Mouse (Mus musculus) lung, embryonic 14.5 days (tissue): ENCODE measurements at regions not wholly inside any gene's neighbourhood (a gene's known extent, or its start where the extent isn't known, plus 50 kb on each side); places are given as distances from the start of the nearest gene placed in this dataset.

Experiments used
- ATAC-seq: fragments of 200-750 bp; cut with Nextera tagmentation; 2 replicates; pipeline ENCODE4 v1.8.0; 2017; ENCODE audit warnings: mild to moderate bottlenecking, moderate TSS enrichment, moderate library complexity; ENCODE audit not compliant: insufficient read depth
- DNase-seq: peaks from one replicate; pipeline ENCODE4 v3.0.0-alpha.2; 2015
- H3K27ac ChIP-seq: fragments of 300-500 bp; sonication (generic); 2 replicates; pipeline ENCODE4 v1.5.1; 2014; ENCODE audit warnings: low read depth, mild to moderate bottlenecking, moderate library complexity
- H3K27me3 ChIP-seq: fragments of 300-500 bp; sonication (generic); 2 replicates; pipeline ENCODE4 v1.6.1; 2014; ENCODE audit warnings: low read length, control low read depth; ENCODE audit not compliant: insufficient read depth
- H3K36me3 ChIP-seq: fragments of 300-500 bp; sonication (generic); 2 replicates; pipeline ENCODE4 v1.6.1; 2014; ENCODE audit warnings: control low read depth; ENCODE audit not compliant: insufficient read depth
- H3K4me1 ChIP-seq: fragments of 300-500 bp; sonication (generic); 2 replicates; pipeline ENCODE4 v1.6.1; 2014; ENCODE audit warnings: antibody characterized with exemption, control low read depth; ENCODE audit not compliant: insufficient read depth
- H3K4me2 ChIP-seq: fragments of 300-500 bp; sonication (generic); 2 replicates; pipeline ENCODE4 v1.6.1; 2014; ENCODE audit warnings: mild to moderate bottlenecking
- H3K4me3 ChIP-seq: fragments of 300-500 bp; sonication (generic); 2 replicates; pipeline ENCODE4 v1.5.1; 2014; ENCODE audit warnings: low read depth, low read length
- H3K9ac ChIP-seq: fragments of 300-500 bp; sonication (generic); 2 replicates; pipeline ENCODE4 v1.6.1; 2014
- H3K9me3 ChIP-seq: fragments of 300-500 bp; sonication (generic); 2 replicates; pipeline ENCODE4 v1.6.1; 2016; ENCODE audit warnings: low read depth, low read length, control low read depth
- CTCF ChIP-seq: IDR thresholded peaks from 2 replicates; pipeline ENCODE4 v1.5.1; 2016; ENCODE audit warnings: antibody characterized with exemption, low read depth
- WGBS: fragments of 180-500 bp; shearing (Covaris S2); extraction: QIAGEN DNeasy Blood & Tissue Kit; methylation state at CpG from one replicate; pipeline ENCODE4 v1.1.7; 2014; 5-methylcytosine and 5-hydroxymethylcytosine counted together

- Histone ChIP-seq H3K4me2 (peak overlapping the region; percentile 31), H3K27me3 (peaks cover 43% of the 10 kb centered on the region), H3K36me3 (no peaks in the 10 kb centered on the region), H3K27ac (peak overlapping the region; percentile 32; the same call in 1 of the 2 replicates), H3K4me3 (no peak overlapping the region), H3K9me3 (no peaks in the 10 kb centered on the region), H3K4me1 (peaks cover 31% of the 10 kb centered on the region; the same call in 1 of the 2 replicates), H3K9ac (no peak overlapping the region)
- DNase-seq (peak; percentile 83), ATAC-seq (peak; percentile 13; the same call in 1 of the 2 replicates)
- TF ChIP-seq CTCF, result no peak
- WGBS, result 58% methylated on average over 12 of the region's 12 CpGs
Measured at GRCm38 (mm10) chr8:26811533-26812236, 165.4 kb upstream of the Zfp703 start.

- peaks cover 19% of the 10 kb centered on the region; the same call in 1 of the 2 replicates for H3K4me1 ChIP-seq
- no peak overlapping the region for H3K9ac ChIP-seq
- H3K4me3 ChIP-seq, result no peak overlapping the region
- H3K9me3 ChIP-seq, result no peaks in the 10 kb centered on the region
- WGBS, result 57% methylated on average over 9 of the region's 9 CpGs
- DNase-seq, result no peak
- no peak overlapping the region for H3K4me2 ChIP-seq
- no peaks in the 10 kb centered on the region for H3K36me3 ChIP-seq
- no peak for TF ChIP-seq CTCF
- no peak for ATAC-seq
- peaks cover 29% of the 10 kb centered on the region; the same call in 1 of the 2 replicates for H3K27me3 ChIP-seq
- no peak overlapping the region for H3K27ac ChIP-seq
Measured at GRCm38 (mm10) chr8:26813198-26813815, 163.8 kb upstream of the Zfp703 start.

- no peak overlapping the region for H3K9ac ChIP-seq
- H3K4me1 ChIP-seq, result peaks cover 14% of the 10 kb centered on the region; the same call in 1 of the 2 replicates
- WGBS, result 74% methylated on average over 15 of the region's 15 CpGs
- no peak overlapping the region for H3K4me2 ChIP-seq
- no peak for DNase-seq
- no peak overlapping the region for H3K27ac ChIP-seq
- no peaks in the 10 kb centered on the region for H3K9me3 ChIP-seq
- TF ChIP-seq CTCF, result no peak
- H3K36me3 ChIP-seq, result no peaks in the 10 kb centered on the region
- no peak overlapping the region for H3K4me3 ChIP-seq
- H3K27me3 ChIP-seq, result peaks cover 21% of the 10 kb centered on the region; the same call in 1 of the 2 replicates
- no peak for ATAC-seq
Measured at GRCm38 (mm10) chr8:26815020-26815584, 162.0 kb upstream of the Zfp703 start.

- ATAC-seq (no peak), DNase-seq (no peak)
- H3K27ac ChIP-seq, result no peak overlapping the region
- no peak overlapping the region for H3K4me3 ChIP-seq
- no peak overlapping the region for H3K4me2 ChIP-seq
- H3K9me3 ChIP-seq, result no peaks in the 10 kb centered on the region
- peaks cover 8% of the 10 kb centered on the region; the same call in 1 of the 2 replicates for H3K4me1 ChIP-seq
- no peak for TF ChIP-seq CTCF
- H3K27me3 ChIP-seq, result 0 out of 2 replicates have a peak, but pooled peaks cover 11% of the 10 kb centered on the region
- 65% methylated on average over 7 of the region's 7 CpGs for WGBS
- no peak overlapping the region for H3K9ac ChIP-seq
- no peaks in the 10 kb centered on the region for H3K36me3 ChIP-seq
Measured at GRCm38 (mm10) chr8:26816977-26817376, 160.1 kb upstream of the Zfp703 start.

GRCm38 (mm10) chr8:26824189-26824941 lies 152.8 kb upstream of the Zfp703 start:
- 82% methylated on average over 8 of the region's 8 CpGs for WGBS
- ATAC-seq (no peak), DNase-seq (no peak)
- H3K9me3 ChIP-seq, result no peaks in the 10 kb centered on the region
- H3K4me2 ChIP-seq, result no peak overlapping the region
- no peak overlapping the region for H3K27ac ChIP-seq
- no peak overlapping the region for H3K9ac ChIP-seq
- no peaks in the 10 kb centered on the region for H3K36me3 ChIP-seq
- H3K4me3 ChIP-seq, result no peak overlapping the region
- peaks cover 8% of the 10 kb centered on the region; the same call in 1 of the 2 replicates for H3K27me3 ChIP-seq
- H3K4me1 ChIP-seq, result peaks cover 15% of the 10 kb centered on the region; the same call in 1 of the 2 replicates
- TF ChIP-seq CTCF, result no peak

- TF ChIP-seq CTCF, result peak; percentile 23; the same call in 1 of the 2 replicates
- no peak overlapping the region for H3K9ac ChIP-seq
- no peaks in the 10 kb centered on the region for H3K36me3 ChIP-seq
- H3K27ac ChIP-seq, result peak overlapping the region; percentile 61
- H3K4me1 ChIP-seq, result peaks cover 24% of the 10 kb centered on the region
- no peaks in the 10 kb centered on the region for H3K9me3 ChIP-seq
- ATAC-seq, result peak; percentile 64
- peak; percentile 92 for DNase-seq
- H3K27me3 ChIP-seq, result peaks cover 8% of the 10 kb centered on the region; the same call in 1 of the 2 replicates
- 13% methylated on average over 10 of the region's 10 CpGs for WGBS
- H3K4me2 ChIP-seq, result no peak overlapping the region
- no peak overlapping the region for H3K4me3 ChIP-seq
Measured at GRCm38 (mm10) chr8:26828311-26828909, 148.7 kb upstream of the Zfp703 start.
